16 mouse cellular contexts compared by ENCODE assay signal in genomic region chr17:5154322-5154721, GRCm38 (mm10).
"Had no signal": no experiment of that assay in that cellular context is flagged by ENCODE, and none has a peak within 500 bp of the region (broad histone marks: within the 10 kb centered on the region; RNA-seq: fewer than 3 reads in every experiment).

No protein-coding gene starts in this region.

- DNase-seq: kidney, adult 2 months; kidney, postnatal 10 days; kidney, postnatal 4 days; left cerebral cortex, postnatal 4 days; liver, postnatal 0 days; lung, embryonic 14.5 days; thymus, adult 18-20 months; thymus, postnatal 36 days had no signal

- H3K4me2 ChIP-seq: limb, embryonic 12.5 days; limb, embryonic 15.5 days; liver, embryonic 11.5 days; lung, embryonic 14.5 days; midbrain, embryonic 12.5 days had no signal

- H3K4me3 ChIP-seq: limb, embryonic 12.5 days; limb, embryonic 15.5 days; midbrain, embryonic 12.5 days had no signal

- H3K36me3 ChIP-seq: limb, embryonic 15.5 days; midbrain, embryonic 12.5 days had no signal

- H3K27ac ChIP-seq: limb, embryonic 12.5 days; limb, embryonic 15.5 days; liver, embryonic 14.5 days; macrophage; midbrain, embryonic 12.5 days had no signal

- H3K9me3 ChIP-seq: limb, embryonic 12.5 days; limb, embryonic 15.5 days; midbrain, embryonic 12.5 days had no signal

- H3K9ac ChIP-seq: limb, embryonic 12.5 days; limb, embryonic 15.5 days; liver, embryonic 14.5 days; liver, postnatal 0 days; lung, embryonic 14.5 days; midbrain, embryonic 12.5 days had no signal

- ATAC-seq: liver, postnatal 0 days; lung, postnatal 0 days; midbrain, embryonic 16.5 days had no signal

- H3K27me3 ChIP-seq: limb, embryonic 12.5 days; limb, embryonic 15.5 days; midbrain, embryonic 12.5 days had no signal
